Mouse (Mus musculus) spleen, adult 2 months (tissue): ENCODE results near the gene Rpgrip1l. TPM values are rescaled to one million over a fixed set of nuclear protein-coding genes. Genes with fewer than 3 reads are reported as not detected.

ENCODE experiments used
- DNase-seq, 2 experiments: peaks; one replicate each; pipeline versions ENCODE4 v3.0.0 to v3.0.0-alpha.2; 2012 to 2021; ENCODE audit warnings: low spot score in 2 of 2, low read depth in 1 of 2
- H3K27ac ChIP-seq: fragments of 200-500 bp; 2 replicates; pipeline ENCODE4 v1.5.1; 2012; ENCODE audit warnings: low read length, inconsistent platforms; ENCODE audit not compliant: insufficient read depth
- H3K27me3 ChIP-seq: fragments of 200-500 bp; 2 replicates; pipeline ENCODE4 v1.6.1; 2012; ENCODE audit warnings: mild to moderate bottlenecking, moderate library complexity, low read length, inconsistent platforms; ENCODE audit not compliant: control insufficient read depth, insufficient read depth
- H3K36me3 ChIP-seq: fragments of 200-500 bp; 2 replicates; pipeline ENCODE4 v1.6.1; 2012; ENCODE audit warnings: mild to moderate bottlenecking, low read length, inconsistent platforms; ENCODE audit not compliant: control insufficient read depth, insufficient read depth
- H3K4me1 ChIP-seq: fragments of 200-500 bp; 2 replicates; pipeline ENCODE4 v1.6.1; 2011; ENCODE audit warnings: inconsistent platforms; ENCODE audit not compliant: control insufficient read depth, insufficient read depth, insufficient read length
- H3K4me3 ChIP-seq: fragments of 200-500 bp; 2 replicates; pipeline ENCODE4 v1.5.1; 2011; ENCODE audit warnings: mild to moderate bottlenecking, inconsistent platforms; ENCODE audit not compliant: insufficient read depth, insufficient read length; ENCODE audit errors: extremely low read depth
- CTCF ChIP-seq: fragments of 200-500 bp; IDR thresholded peaks from 2 replicates; pipeline ENCODE4 v1.5.1; 2011; ENCODE audit warnings: mild to moderate bottlenecking, inconsistent platforms; ENCODE audit not compliant: insufficient read depth, insufficient read length, insufficient replicate concordance; ENCODE audit errors: extremely low read depth
- POLR2A ChIP-seq: fragments of 200-500 bp; IDR thresholded peaks from 2 replicates; pipeline ENCODE4 v1.6.1; 2011; ENCODE audit warnings: low read depth, low read length, inconsistent platforms
- WGBS: fragments of 180-500 bp; shearing (Covaris S2); methylation state at CpG from one replicate; pipeline ENCODE4 v1.1.7; 2018; 5-methylcytosine and 5-hydroxymethylcytosine counted together
- polyA plus RNA-seq: library from polyadenylated mRNA; depleted of rRNA; stranded (reverse); fragments of >200 nt; gene quantifications from 2 replicates; pipeline ENCODE4 v1.2.3, GENCODE M21; 2012

Gene Rpgrip1l
- polyA plus RNA-seq, 1 experiment: 0.30 TPM

DNA sequence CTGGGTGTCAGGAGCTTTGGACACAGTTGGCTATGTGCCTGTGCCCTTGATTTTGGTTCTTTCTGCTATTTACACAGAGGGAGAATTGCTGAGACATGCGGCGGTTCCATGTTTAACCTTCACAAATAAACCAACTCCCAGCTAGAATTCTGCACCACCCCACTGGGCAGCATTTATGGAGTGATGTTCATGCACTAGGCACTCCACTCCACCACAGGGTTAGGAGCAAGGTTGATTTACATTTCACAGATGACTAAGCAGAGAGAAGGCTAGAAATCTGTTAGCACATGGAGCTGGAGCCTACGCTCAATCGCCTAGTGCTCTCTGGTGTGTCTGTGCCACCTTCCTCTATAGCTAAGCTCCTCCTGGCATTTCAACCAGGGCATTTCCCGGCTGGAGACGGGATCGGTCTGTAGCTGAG, 85.6 kb downstream of the Rpgrip1l start:
- 94% methylated on average over 7 of the region's 7 CpGs for WGBS
- no peak for TF ChIP-seq CTCF
- no peak for TF ChIP-seq POLR2A
- no peaks in the 10 kb centered on the region for H3K27me3 ChIP-seq

DNA sequence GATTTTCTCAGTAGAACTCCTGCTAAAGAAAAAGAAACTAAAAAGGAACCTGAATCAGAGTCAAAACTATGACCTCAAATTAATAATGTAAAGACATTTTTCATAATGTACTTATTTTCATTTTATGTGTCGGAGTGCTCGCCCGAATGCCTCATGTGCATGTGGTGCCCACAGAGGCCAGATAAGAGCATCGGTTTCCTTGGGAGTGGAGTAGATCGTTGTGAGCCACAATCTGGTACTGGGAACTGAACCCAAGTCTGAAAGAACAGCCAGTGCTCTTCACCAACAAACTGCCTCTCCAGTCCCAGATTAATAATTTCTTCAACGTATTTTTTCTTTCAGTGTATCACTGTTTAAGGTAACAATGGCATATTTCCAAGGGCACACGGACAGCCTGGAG, 88.8 kb downstream of the Rpgrip1l start:
- no peaks in the 10 kb centered on the region for H3K27me3 ChIP-seq
- WGBS: 87% methylated on average over 7 of the region's 7 CpGs
- no peak for TF ChIP-seq CTCF
- no peak for TF ChIP-seq POLR2A
- no peak overlapping the region for H3K27ac ChIP-seq
- DNase-seq: no peak
- H3K4me1 ChIP-seq: no peaks in the 10 kb centered on the region
- H3K4me3 ChIP-seq: no peak overlapping the region
- H3K36me3 ChIP-seq: no peaks in the 10 kb centered on the region

More for the DNA sequence above, 85.6 kb downstream of the Rpgrip1l start:
- H3K4me3 ChIP-seq: no peak overlapping the region
- DNase-seq: no peak
- H3K36me3 ChIP-seq: no peaks in the 10 kb centered on the region
- H3K4me1 ChIP-seq: no peaks in the 10 kb centered on the region
- no peak overlapping the region for H3K27ac ChIP-seq

DNA sequence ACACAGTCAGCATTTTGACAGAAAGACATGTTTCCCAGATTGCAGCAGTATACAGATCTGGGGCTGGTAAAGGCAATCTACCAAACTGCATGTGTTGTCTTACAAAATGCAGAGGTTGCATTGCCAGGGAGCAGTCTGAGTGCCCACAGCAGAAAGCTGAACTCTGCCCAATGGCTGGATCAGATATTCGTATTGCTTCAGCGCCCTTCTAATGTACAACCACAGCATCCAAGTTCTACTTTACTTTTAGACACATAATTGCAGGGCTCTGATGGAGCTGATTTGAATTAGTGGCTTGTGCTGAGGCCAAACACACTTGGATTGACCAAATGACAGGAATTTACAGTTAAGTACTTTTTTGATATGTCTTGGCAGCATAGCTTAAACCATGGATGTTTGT, 91.2 kb downstream of the Rpgrip1l start:
- H3K4me1 ChIP-seq: no peaks in the 10 kb centered on the region
- no peaks in the 10 kb centered on the region for H3K27me3 ChIP-seq
- no peak for DNase-seq
- 94% methylated on average over 2 of the region's 2 CpGs for WGBS
- no peaks in the 10 kb centered on the region for H3K36me3 ChIP-seq
- TF ChIP-seq CTCF (no peak), POLR2A (no peak)
- H3K27ac ChIP-seq: no peak overlapping the region
- H3K4me3 ChIP-seq: no peak overlapping the region

DNA sequence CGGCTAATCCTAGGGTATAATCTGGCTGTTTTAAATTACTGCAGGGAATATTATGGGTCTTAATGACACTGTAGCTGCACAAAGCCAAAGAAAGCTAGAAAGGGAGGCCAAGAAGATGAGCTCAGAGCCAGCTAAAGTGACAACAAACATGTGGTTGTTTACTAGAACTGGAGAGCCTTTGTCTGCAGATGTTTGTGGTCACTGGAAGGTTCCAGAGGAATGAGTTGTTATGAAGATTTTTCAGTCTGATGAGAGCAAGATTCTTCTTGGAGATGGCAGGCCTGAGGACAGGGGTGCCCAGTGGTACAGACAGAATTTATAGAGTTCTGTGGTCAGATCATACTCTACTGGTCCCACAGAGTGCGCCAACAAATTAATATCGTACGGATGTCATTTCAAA, 94.8 kb downstream of the Rpgrip1l start:
- H3K27me3 ChIP-seq: no peaks in the 10 kb centered on the region
- no peaks in the 10 kb centered on the region for H3K4me1 ChIP-seq
- H3K4me3 ChIP-seq: no peak overlapping the region
- 96% methylated on average over 4 of the region's 4 CpGs for WGBS
- TF ChIP-seq POLR2A: no peak
- TF ChIP-seq CTCF: no peak
- H3K36me3 ChIP-seq: no peaks in the 10 kb centered on the region
- DNase-seq: no peak
- no peak overlapping the region for H3K27ac ChIP-seq

DNA sequence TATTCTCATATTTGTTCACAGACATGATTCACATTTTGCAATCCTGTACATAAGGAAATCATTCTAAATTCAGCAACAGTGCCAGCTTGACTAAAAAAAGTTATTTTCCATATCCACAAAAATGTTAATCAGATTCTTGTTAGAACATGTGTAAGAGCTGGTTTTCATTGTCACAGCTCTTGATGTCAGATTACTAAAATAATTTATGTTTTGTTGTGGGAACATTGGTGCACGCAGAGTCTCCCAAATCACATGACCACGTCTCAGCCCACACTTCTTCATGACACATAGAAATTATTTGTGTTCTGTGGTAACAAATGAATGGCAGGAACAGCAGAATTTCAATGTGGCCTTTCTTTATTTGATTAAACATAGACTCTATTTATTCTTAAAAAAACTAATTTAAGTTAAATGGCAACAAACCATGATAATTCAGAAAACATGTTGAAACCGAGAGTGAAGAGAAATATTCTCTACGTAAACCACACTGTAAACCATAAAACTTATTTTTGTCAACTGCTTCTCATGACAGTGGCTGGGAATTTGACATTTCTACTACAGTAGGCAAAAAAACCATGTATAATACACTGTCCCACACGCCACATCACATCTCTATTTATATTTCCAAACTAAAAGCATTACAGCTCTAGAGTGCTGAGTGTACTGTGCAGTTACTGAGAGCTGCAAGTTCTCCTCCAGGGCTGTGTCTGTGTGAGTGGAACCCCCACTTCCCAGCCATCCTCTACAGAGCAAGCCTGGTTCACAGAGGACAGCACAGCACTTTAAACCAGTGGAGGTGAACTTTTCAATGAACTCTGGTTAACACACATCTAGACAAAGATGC, 95.8 kb downstream of the Rpgrip1l start:
- WGBS: 78% methylated on average over 5 of the region's 5 CpGs
- H3K4me1 ChIP-seq: no peaks in the 10 kb centered on the region
- DNase-seq: no peak
- H3K36me3 ChIP-seq: no peaks in the 10 kb centered on the region
- no peaks in the 10 kb centered on the region for H3K27me3 ChIP-seq
- no peak overlapping the region for H3K27ac ChIP-seq
- TF ChIP-seq CTCF (no peak), POLR2A (no peak)
- H3K4me3 ChIP-seq: no peak overlapping the region

DNA sequence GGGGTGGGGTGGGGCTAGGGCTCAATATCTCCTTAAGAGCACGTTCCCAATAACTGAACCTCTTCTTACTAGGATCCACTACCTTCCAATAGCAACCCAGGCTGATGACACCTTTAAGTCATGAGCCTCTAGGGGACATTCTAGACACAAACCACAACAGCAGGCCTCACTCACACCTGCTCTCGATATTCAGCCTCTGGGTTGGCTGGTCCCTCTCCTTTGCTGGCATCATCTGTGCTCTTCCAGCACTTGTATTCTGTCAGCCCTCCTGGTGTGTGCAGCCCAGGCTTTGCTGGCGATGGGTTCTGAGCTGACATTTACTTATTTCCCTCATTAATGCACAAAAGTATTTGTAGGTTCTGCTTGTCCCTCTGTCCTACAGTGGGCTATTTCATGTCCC, 98.8 kb downstream of the Rpgrip1l start:
- TF ChIP-seq POLR2A (no peak), CTCF (no peak)
- H3K27ac ChIP-seq: no peak overlapping the region
- H3K36me3 ChIP-seq: no peaks in the 10 kb centered on the region
- DNase-seq: no peak
- WGBS: 79% methylated on average over 3 of the region's 3 CpGs
- H3K27me3 ChIP-seq: no peaks in the 10 kb centered on the region
- H3K4me3 ChIP-seq: no peak overlapping the region
- H3K4me1 ChIP-seq: no peaks in the 10 kb centered on the region

DNA sequence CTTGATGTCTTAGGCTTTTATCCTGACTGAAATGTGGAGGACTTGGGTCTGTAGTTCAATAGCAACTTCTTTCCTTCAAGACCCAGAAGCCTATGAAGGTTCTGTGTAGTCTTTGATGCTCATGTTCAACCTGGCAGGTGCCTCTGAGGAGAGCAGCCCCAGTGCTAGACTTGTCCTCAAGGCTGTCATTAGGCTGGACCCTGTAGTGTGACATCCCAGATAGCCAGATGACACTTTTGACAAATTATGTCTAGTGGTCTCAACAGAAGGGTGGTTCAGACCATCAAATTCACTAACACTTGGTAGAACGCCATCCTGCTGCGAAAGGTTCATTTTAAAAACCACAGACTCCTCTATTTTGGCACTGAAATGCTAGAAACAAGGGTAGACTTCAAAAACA, 100.1 kb downstream of the Rpgrip1l start:
- no peak for TF ChIP-seq CTCF
- no peak for TF ChIP-seq POLR2A
- WGBS: 91% methylated on average over 2 of the region's 2 CpGs
- H3K4me3 ChIP-seq: no peak overlapping the region

More for the DNA sequence above, 100.1 kb downstream of the Rpgrip1l start:
- DNase-seq: no peak
- no peaks in the 10 kb centered on the region for H3K4me1 ChIP-seq
- H3K27me3 ChIP-seq: no peaks in the 10 kb centered on the region
- no peak overlapping the region for H3K27ac ChIP-seq
- H3K36me3 ChIP-seq: no peaks in the 10 kb centered on the region
